Mouse (Mus musculus) kidney, adult 2 months (tissue): Measurements from ENCODE around the gene Pbxip1. TPM values are rescaled to one million over a fixed set of nuclear protein-coding genes. Genes with fewer than 3 reads are reported as not detected.

Experiments used
- DNase-seq: peaks from one replicate; pipeline ENCODE4 v3.0.0; 2021
- H3K27ac ChIP-seq: fragments of 200-500 bp; 2 replicates; pipeline ENCODE4 v1.5.1; 2012; ENCODE audit warnings: low read depth, low read length, control low read depth, inconsistent platforms; ENCODE audit not compliant: insufficient read depth
- H3K27me3 ChIP-seq: fragments of 200-500 bp; replicated peaks from 2 replicates; pipeline ENCODE4 v1.6.1; 2012; ENCODE audit warnings: mild to moderate bottlenecking, moderate library complexity, low read length, inconsistent platforms; ENCODE audit not compliant: control insufficient read depth, insufficient read depth
- H3K36me3 ChIP-seq: fragments of 200-500 bp; 2 replicates; pipeline ENCODE4 v1.6.1; 2012; ENCODE audit warnings: mild to moderate bottlenecking, moderate library complexity, low read length, inconsistent platforms; ENCODE audit not compliant: control insufficient read depth, insufficient read depth
- H3K4me1 ChIP-seq: fragments of 200-500 bp; 2 replicates; pipeline ENCODE4 v1.6.1; 2011; ENCODE audit warnings: low read length; ENCODE audit not compliant: control insufficient read depth, insufficient read depth
- H3K4me3 ChIP-seq: fragments of 200-500 bp; 2 replicates; pipeline ENCODE4 v1.5.1; 2011; ENCODE audit warnings: mild to moderate bottlenecking, low read depth, low read length, control low read depth; ENCODE audit not compliant: insufficient read depth
- CTCF ChIP-seq: fragments of 200-500 bp; conservative IDR thresholded peaks from 2 replicates; pipeline ENCODE4 v1.5.1; 2011; ENCODE audit warnings: low read depth, mild to moderate bottlenecking, control low read depth, low read length, moderate library complexity, mixed read lengths; ENCODE audit not compliant: insufficient read depth, insufficient read length
- POLR2A ChIP-seq: fragments of 200-500 bp; IDR thresholded peaks from one replicate; pipeline ENCODE4 v1.6.1; 2011; ENCODE audit warnings: low read depth, low read length, control low read depth
- WGBS: fragments of 180-500 bp; shearing (Covaris S2); methylation state at CpG from one replicate; pipeline ENCODE4 v1.1.7; 2018; 5-methylcytosine and 5-hydroxymethylcytosine counted together
- polyA plus RNA-seq: library from polyadenylated mRNA; depleted of rRNA; stranded (reverse); fragments of >200 nt; gene quantifications from 2 replicates; pipeline ENCODE4 v1.2.3, GENCODE M21; 2012

Gene Pbxip1
- polyA plus RNA-seq, 1 experiment: 61.3 TPM

- Histone ChIP-seq H3K4me3 (peak within 1 kb of the TSS; percentile 65), H3K27ac (peak within 1 kb of the TSS; percentile 72), H3K4me1 (peaks cover 6% of the 10 kb centered on the region; the same call in 1 of the 2 replicates), H3K36me3 (peaks cover 2% of the 10 kb centered on the region; the same call in 1 of the 2 replicates), H3K27me3 (no peaks in the 10 kb centered on the region)
- no peak for TF ChIP-seq POLR2A
- no peak for TF ChIP-seq CTCF
- WGBS: 4% methylated on average over 28 of the region's 28 CpGs
- DNase-seq: peak; percentile 100
Measured at GRCm38 (mm10) chr3:89411490-89412393, 24.8 kb upstream of the Pbxip1 start, which contains the start of gene Flad1. Gene Flad1, minus strand, starts transcription at chr3:89411870.

- no peaks in the 10 kb centered on the region for H3K27me3 ChIP-seq
- no peaks in the 10 kb centered on the region for H3K36me3 ChIP-seq
- no peak for DNase-seq
- no peak overlapping the region for H3K27ac ChIP-seq
- no peak overlapping the region for H3K4me3 ChIP-seq
- 93% methylated on average over 8 of the region's 8 CpGs for WGBS
- peaks cover 4% of the 10 kb centered on the region; the same call in 1 of the 2 replicates for H3K4me1 ChIP-seq
- TF ChIP-seq POLR2A (no peak), CTCF (no peak)
Measured at GRCm38 (mm10) chr3:89416158-89416557, 20.3 kb upstream of the Pbxip1 start.

- Histone ChIP-seq H3K4me3 (no peak overlapping the region), H3K27me3 (no peaks in the 10 kb centered on the region), H3K4me1 (peaks cover 6% of the 10 kb centered on the region; the same call in 1 of the 2 replicates), H3K36me3 (no peaks in the 10 kb centered on the region), H3K27ac (no peak overlapping the region)
- no peak for TF ChIP-seq POLR2A
- no peak for TF ChIP-seq CTCF
- WGBS: 20% methylated on average over 2 of the region's 2 CpGs
- DNase-seq: no peak
Measured at GRCm38 (mm10) chr3:89417131-89417530, 19.4 kb upstream of the Pbxip1 start.

- 2% methylated on average over 20 of the region's 20 CpGs for WGBS
- no peak for TF ChIP-seq CTCF
- TF ChIP-seq POLR2A: no peak
- Histone ChIP-seq H3K4me3 (peak overlapping the region; percentile 51), H3K36me3 (no peaks in the 10 kb centered on the region), H3K4me1 (peaks cover 6% of the 10 kb centered on the region; the same call in 1 of the 2 replicates), H3K27me3 (no peaks in the 10 kb centered on the region), H3K27ac (no peak overlapping the region)
- DNase-seq: no peak
Measured at GRCm38 (mm10) chr3:89417840-89418169, 18.7 kb upstream of the Pbxip1 start.

- TF ChIP-seq CTCF: no peak
- peaks cover 6% of the 10 kb centered on the region; the same call in 1 of the 2 replicates for H3K4me1 ChIP-seq
Measured at GRCm38 (mm10) chr3:89418170-89418860, 18.2 kb upstream of the Pbxip1 start, which contains the start of the genes Cks1b and Shc1. Gene Cks1b, minus strand, starts transcription at chr3:89418383. Gene Shc1, plus strand, starts transcription at chr3:89418443.

GRCm38 (mm10) chr3:89418861-89419250 lies 17.6 kb upstream of the Pbxip1 start:
- peak overlapping the region; percentile 86 for H3K4me3 ChIP-seq
- peak; percentile 92 for DNase-seq
- H3K27ac ChIP-seq: peak overlapping the region; percentile 96
- no peaks in the 10 kb centered on the region for H3K36me3 ChIP-seq
- TF ChIP-seq CTCF (no peak), POLR2A (no peak)
- no peaks in the 10 kb centered on the region for H3K27me3 ChIP-seq
- peaks cover 6% of the 10 kb centered on the region; the same call in 1 of the 2 replicates for H3K4me1 ChIP-seq
- WGBS: 1% methylated on average over 16 of the region's 16 CpGs

More at GRCm38 (mm10) chr3:89418170-89418860, 18.2 kb upstream of the Pbxip1 start, which contains the start of the genes Cks1b and Shc1:
- Histone ChIP-seq H3K4me3 (peak within 1 kb of the TSS; percentile 86), H3K36me3 (no peaks in the 10 kb centered on the region), H3K27ac (peak within 1 kb of the TSS; percentile 96), H3K27me3 (no peaks in the 10 kb centered on the region)
- DNase-seq: peak; percentile 99
- WGBS: under 1% methylated on average over 39 of the region's 39 CpGs
